Mouse (Mus musculus) effector memory CD4-positive, alpha-beta T cell, adult 5 months (primary cell): ENCODE measurements around the gene Fam72a. TPM values are rescaled to one million over a fixed set of nuclear protein-coding genes. Genes with fewer than 3 reads are reported as not detected.

Experiments used
- polyA plus RNA-seq: library from polyadenylated mRNA; unstranded; fragments of 100-300 nt; shearing (Covaris generic); gene quantifications from one replicate; pipeline ENCODE4 v1.2.1, GENCODE M21; 2017

Gene Fam72a
- 0.62 TPM for polyA plus RNA-seq

DNA sequence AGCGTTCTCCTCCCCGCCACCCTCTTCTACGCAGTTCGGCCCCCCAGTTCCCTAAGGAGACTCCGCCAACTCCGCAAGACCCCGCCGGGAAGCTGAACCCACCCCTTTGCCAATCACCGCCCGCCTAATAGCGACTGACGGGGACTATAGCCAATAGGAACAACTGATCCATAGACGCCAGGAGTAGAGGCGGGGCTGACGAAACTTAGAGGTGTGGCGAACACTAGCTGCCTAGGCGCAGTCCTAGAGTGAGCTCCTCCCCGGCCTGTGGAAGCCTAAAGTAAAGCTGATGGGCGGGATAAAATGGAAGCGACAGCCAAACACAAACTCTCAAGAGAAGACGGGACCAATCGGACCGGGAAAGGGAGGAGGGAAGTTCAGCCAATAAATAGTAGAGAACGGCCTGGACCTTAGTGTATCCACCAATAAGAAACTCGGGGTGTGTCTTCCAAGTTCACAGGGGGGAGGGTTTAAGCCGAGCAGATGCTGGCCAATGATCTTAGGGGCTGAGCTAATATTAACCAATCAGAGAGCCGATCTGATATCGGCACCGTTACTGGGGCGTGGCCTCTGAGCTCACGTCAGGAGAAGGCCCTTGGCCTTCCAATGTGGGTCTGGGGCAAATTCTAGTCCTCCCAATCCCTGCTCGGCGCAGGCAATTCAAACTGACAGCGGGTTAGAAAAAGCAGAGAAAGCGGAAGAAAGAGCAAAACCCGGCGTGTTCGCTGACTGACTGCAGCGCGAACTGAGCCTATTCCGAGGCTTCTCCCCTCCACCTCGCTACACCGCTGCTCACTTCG, at the start of gene Fam72a, which contains the start of gene Srgap2:
Gene Fam72a, plus strand, starts transcription at position 623 of the 800 bp plus-strand sequence.
Gene Srgap2, minus strand, starts transcription at position 72 of the 800 bp plus-strand sequence.

Other genes starting within 250 kb of the Fam72a start
- 126 TPM for gene Ikbke, start 248.3 kb upstream of the Fam72a start, polyA plus RNA-seq
- 53.3 TPM for gene Srgap2, start 551 bp upstream of the Fam72a start, polyA plus RNA-seq
- not detected for gene Avpr1b, start 71.3 kb downstream of the Fam72a start, polyA plus RNA-seq
- 443 TPM for gene Ctse, start 110.4 kb downstream of the Fam72a start, polyA plus RNA-seq
- 0.44 TPM for gene Rab7b, start 160.8 kb downstream of the Fam72a start, polyA plus RNA-seq
- gene Slc26a9, start 216.1 kb downstream of the Fam72a start, polyA plus RNA-seq: not detected